Mouse (Mus musculus): ENCODE results near the gene Prpf31. TPM values are rescaled to one million over a fixed set of nuclear protein-coding genes. Genes with fewer than 3 reads are reported as not detected.

The Prpf31 gene
- 10 to 100 TPM; 76.7 to 83.1 TPM for polyA plus RNA-seq (2017; shearing (Covaris generic))

GRCm38 (mm10) chr7:3629543-3630477 is at the start of gene Prpf31, which contains the start of gene Tfpt:
Gene Prpf31 (plus strand): TSS chr7:3629985.
Gene Tfpt (minus strand): TSS chr7:3629929.

DNA sequence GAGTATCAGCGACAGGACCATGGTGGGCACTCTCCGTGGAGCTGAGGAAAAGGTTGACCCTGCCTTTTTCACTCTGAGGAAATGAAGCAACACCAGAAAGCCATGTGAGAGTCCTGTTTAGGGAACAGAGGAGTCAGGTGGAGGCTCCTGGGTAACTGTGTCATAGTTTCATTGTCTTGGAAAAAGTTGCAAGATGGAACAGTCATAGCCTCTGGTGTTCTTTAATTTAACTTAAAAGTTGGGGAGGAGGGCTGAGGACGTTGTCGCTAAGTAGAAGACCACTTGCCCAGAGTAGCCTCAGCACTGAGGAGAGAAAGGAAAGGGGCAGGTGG is 13.8 kb upstream of the Prpf31 start, which contains the start of gene Oscar:
TSS of gene Oscar (minus strand) at position 101 of the 332 bp plus-strand sequence.

GRCm38 (mm10) chr7:3617242-3617995 is 12.4 kb upstream of the Prpf31 start, which contains the start of gene Ndufa3:
Gene Ndufa3 (plus strand): TSS chr7:3617373.

GRCm38 (mm10) chr7:3644672-3645487 is 15.1 kb downstream of the Prpf31 start, which contains the start of gene Cnot3:
Gene Cnot3 (plus strand): TSS chr7:3645268.

DNA sequence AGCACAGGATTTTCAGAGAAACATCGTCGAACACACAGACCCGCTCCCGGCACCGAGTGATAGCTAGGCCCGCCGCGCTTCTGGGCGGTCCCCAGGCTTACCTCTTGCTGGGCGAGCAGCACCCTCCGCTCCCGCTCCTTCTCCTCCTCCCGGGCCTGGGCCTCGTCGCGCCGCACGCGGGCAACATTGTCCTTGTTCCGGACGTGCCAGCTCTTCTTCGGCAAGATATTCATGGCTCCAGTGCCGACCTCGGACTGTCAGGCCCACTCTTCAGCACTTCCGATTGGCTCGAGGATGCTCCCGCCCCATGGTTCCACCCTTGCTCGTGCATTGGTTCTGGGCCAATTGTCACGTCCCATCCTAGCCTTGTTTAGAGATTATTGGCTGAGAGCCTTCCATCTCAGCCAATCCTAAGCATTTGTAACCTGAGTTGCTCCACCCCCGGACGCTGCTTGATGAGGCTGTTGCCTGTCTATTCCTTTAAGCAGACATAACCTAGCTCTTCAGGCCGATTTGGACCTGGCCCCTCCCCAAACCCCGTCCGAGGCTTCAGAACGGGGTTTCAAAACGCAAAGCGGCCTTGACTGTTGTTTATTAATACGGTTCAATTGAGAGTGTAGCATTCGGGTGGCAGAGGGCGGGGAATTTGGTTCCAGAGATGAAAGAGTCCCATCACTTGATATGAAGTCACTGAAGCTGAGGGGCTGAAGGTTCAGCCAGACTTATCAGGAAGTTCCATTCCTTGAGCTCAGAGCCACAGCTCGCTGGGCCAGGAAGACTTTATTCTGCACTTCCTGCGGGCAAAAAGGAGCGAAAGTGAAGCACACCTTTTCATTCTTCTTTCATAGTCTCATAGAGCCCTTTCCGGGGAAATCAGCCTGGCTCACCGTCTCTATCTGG is 35.7 kb downstream of the Prpf31 start, which contains the start of gene Leng1:
TSS of gene Leng1 (minus strand) at position 626 of the 900 bp plus-strand sequence.

DNA sequence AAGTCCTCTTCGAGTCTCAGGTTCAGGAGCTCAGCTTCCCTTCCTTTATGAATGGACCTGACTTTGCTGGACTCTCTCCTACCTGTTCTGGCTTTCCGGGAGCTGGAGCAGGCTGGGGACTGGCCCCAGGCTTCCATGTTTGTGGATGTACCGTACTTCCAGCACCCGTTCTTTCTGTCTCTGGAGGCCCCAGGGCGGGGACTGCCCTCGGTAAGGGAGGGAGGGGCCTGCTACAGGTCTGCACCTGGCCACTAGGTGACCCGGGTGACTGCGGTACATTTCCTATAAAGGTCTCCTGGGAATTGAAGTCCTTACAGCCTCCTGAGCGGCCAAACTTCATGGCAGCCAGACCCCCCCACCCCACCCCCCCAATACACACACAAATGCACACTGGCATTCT is 47.6 kb downstream of the Prpf31 start, which contains the start of gene Tmc4:
TSS of gene Tmc4 (minus strand) at position 212 of the 400 bp plus-strand sequence.

Other genes with a start within 250 kb of the Prpf31 start
- gene Cacng8, start 239.3 kb upstream of the Prpf31 start, polyA plus RNA-seq (2017; shearing (Covaris generic)) = under 1 TPM in 1 of 2 experiments, not detected in 1; 0.22 TPM
- under 1 TPM in 1 of 2 experiments, not detected in 1; 0.38 TPM for gene Cacng6, start 205.8 kb upstream of the Prpf31 start, polyA plus RNA-seq (2017; shearing (Covaris generic))
- gene Tarm1, start 127.4 kb upstream of the Prpf31 start, polyA plus RNA-seq (2017; shearing (Covaris generic)) = 1 to 10 TPM in 1 of 2 experiments, under 1 TPM in 1; 0.13 to 1.5 TPM
- gene Oscar, start 13.8 kb upstream of the Prpf31 start, polyA plus RNA-seq (2017; shearing (Covaris generic)) = under 1 TPM in 1 of 2 experiments, not detected in 1; 0.72 TPM
- gene Ndufa3, start 12.6 kb upstream of the Prpf31 start, polyA plus RNA-seq (2017; shearing (Covaris generic)) = 100 to 1,000 TPM; 427 to 462 TPM
- gene Tfpt, start 56 bp upstream of the Prpf31 start, polyA plus RNA-seq (2017; shearing (Covaris generic)) = 10 to 100 TPM; 43.8 to 60.9 TPM
- 100 to 1,000 TPM; 101 to 115 TPM for gene Cnot3, start 15.3 kb downstream of the Prpf31 start, polyA plus RNA-seq (2017; shearing (Covaris generic))
- 10 to 100 TPM; 19.8 to 38.5 TPM for gene Leng1, start 35.9 kb downstream of the Prpf31 start, polyA plus RNA-seq (2017; shearing (Covaris generic))
- 1 to 10 TPM; 5.4 to 5.6 TPM for gene Tmc4, start 47.6 kb downstream of the Prpf31 start, polyA plus RNA-seq (2017; shearing (Covaris generic))
- gene Tsen34, start 62.9 kb downstream of the Prpf31 start, polyA plus RNA-seq (2017; shearing (Covaris generic)) = 10 to 100 TPM; 29.2 to 41.8 TPM
- 10 to 100 TPM; 66.0 to 73.7 TPM for gene Mboat7, start 63.5 kb downstream of the Prpf31 start, polyA plus RNA-seq (2017; shearing (Covaris generic))
- 1,000 to 10,000 TPM; 1,569 to 1,712 TPM for gene Rps9, start 74.0 kb downstream of the Prpf31 start, polyA plus RNA-seq (2017; shearing (Covaris generic))
- 1 to 10 TPM in 1 of 2 experiments, under 1 TPM in 1; 0.65 to 4.7 TPM for gene Pirb, start 90.4 kb downstream of the Prpf31 start, polyA plus RNA-seq (2017; shearing (Covaris generic))
- gene Gm15448, start 195.7 kb downstream of the Prpf31 start, polyA plus RNA-seq (2017; shearing (Covaris generic)) = under 1 TPM; 0.22 to 0.98 TPM
- 1 to 10 TPM in 1 of 2 experiments, under 1 TPM in 1; 0.16 to 1.8 TPM for gene Pira2, start 215.1 kb downstream of the Prpf31 start, polyA plus RNA-seq (2017; shearing (Covaris generic))

All from inflammation-experienced regulatory T-cells (primary cell).